Mouse (Mus musculus) heart, adult 2 months (tissue): ENCODE measurements around the gene Gm9747.

Source experiments
- CTCF ChIP-seq: fragments of 200-600 bp; IDR thresholded peaks from 2 replicates; pipeline ENCODE4 v1.8.1; 2022; ENCODE audit warnings: antibody characterized with exemption, mild to moderate bottlenecking, moderate library complexity
- POLR2A ChIP-seq: fragments of 200-500 bp; IDR thresholded peaks from 2 replicates; pipeline ENCODE4 v1.6.1; 2011; ENCODE audit warnings: mild to moderate bottlenecking, low read depth, low read length, control low read depth; ENCODE audit not compliant: insufficient read depth

DNA sequence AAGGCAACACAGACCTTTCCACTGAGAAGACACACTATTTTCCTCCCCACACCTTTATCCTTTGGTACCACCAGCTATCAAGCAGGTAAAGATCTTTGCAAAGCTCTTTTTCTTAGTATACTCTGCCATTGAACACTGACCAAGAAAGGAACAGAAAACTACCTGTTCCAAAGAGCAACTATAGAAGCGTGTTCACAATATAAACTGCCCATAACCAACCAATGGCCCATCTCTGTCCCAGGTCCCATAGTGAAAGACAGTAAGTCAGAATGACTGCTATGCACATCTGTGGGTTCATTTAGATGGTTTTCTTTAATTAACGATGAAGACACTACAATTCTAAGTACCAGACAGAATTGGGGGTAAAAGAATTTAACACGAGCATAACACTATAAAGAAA lies at the start of gene Gm9747:
- no peak for TF ChIP-seq CTCF
- TF ChIP-seq POLR2A, result no peak
